Mouse (Mus musculus): ENCODE measurements around the gene Acoxl. TPM values are rescaled to one million over a fixed set of nuclear protein-coding genes. Genes with fewer than 3 reads are reported as not detected.

Gene Acoxl
- total and polyA plus RNA-seq, 3 experiments = 0.14 TPM; not detected in 2

DNA sequence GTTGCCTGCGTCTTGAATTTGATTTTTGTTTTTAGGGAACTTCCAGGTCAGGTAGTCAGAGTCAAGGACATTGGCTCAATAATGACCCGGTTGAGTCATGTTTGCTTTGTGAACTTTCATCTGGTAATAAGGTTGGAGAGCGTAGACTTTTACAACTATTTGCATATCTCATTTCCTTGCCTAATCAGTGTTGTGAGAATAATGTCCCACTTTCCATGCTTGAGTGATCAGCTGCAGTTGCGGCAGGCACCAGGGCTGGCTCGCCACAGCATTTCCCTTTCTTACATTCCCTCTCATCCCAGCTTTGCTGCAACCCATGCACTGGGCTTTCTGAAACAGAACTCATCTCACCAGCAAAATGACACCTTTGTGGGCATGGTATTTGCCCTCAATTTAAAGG lies 59.0 kb downstream of the Acoxl start:
- WGBS = 54% methylated on average over 5 of the region's 5 CpGs
- Histone ChIP-seq H3K27ac (no peak overlapping the region), H3K4me1 (ENCODE audit: control insufficient read depth, insufficient read depth, low read length) (no peaks in the 10 kb centered on the region), H3K4me3 (no peak overlapping the region), H3K79me2 (replicated peaks; ENCODE audit: control insufficient read depth, insufficient read depth, low read length) (no peaks in the 10 kb centered on the region), H3K36me3 (ENCODE audit: control insufficient read depth, insufficient read depth, low read length) (no peaks in the 10 kb centered on the region), H3K9ac (ENCODE audit: low read depth, low read length) (no peak overlapping the region), H3K27me3 (ENCODE audit: control insufficient read depth, insufficient read depth, low read length) (no peaks in the 10 kb centered on the region)
- TF ChIP-seq POLR2A (IDR thresholded peaks at IDR 0.05; ENCODE audit: insufficient read depth, low read depth, low read length) (no peak), EP300 (IDR thresholded peaks at IDR 0.05; ENCODE audit: insufficient read depth, low read depth, low read length) (no peak), CTCF (IDR thresholded peaks at IDR 0.05) (no peak)
- DNase-seq = no peak
- intact Hi-C loops (cut with DNase I) = no loop called here

DNA sequence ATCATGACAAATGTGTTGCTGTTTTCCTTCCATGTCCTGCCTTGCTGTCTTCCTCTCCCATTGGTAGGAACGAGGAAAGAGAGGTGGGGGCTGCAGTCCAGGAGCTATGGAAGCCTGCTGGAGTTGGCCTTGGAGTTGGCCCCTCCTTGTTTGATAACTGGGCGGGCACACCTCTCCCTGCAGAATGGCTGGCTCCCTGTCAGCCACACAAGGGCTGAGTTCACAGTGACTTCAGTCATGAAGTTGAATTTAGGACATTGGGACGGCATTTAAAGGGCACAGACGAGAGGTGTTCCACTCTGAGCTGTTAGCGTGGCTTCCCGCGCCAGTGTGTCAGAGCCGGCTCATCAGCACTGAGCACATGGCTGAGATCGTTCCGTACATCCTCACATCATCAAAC lies 66.2 kb downstream of the Acoxl start:
- H3K4me1 ChIP-seq (ENCODE audit: control insufficient read depth, insufficient read depth, low read length) = no peaks in the 10 kb centered on the region
- no peak overlapping the region for H3K9ac ChIP-seq (ENCODE audit: low read depth, low read length)
- WGBS = 60% methylated on average over 10 of the region's 10 CpGs
- TF ChIP-seq CTCF (IDR thresholded peaks at IDR 0.05) = no peak
- no peak for TF ChIP-seq POLR2A (IDR thresholded peaks at IDR 0.05; ENCODE audit: insufficient read depth, low read depth, low read length)
- no peak for TF ChIP-seq EP300 (IDR thresholded peaks at IDR 0.05; ENCODE audit: insufficient read depth, low read depth, low read length)
- no peaks in the 10 kb centered on the region for H3K36me3 ChIP-seq (ENCODE audit: control insufficient read depth, insufficient read depth, low read length)
- H3K79me2 ChIP-seq (replicated peaks; ENCODE audit: control insufficient read depth, insufficient read depth, low read length) = no peaks in the 10 kb centered on the region
- no peaks in the 10 kb centered on the region for H3K27me3 ChIP-seq (ENCODE audit: control insufficient read depth, insufficient read depth, low read length)
- no peak for DNase-seq
- no peak overlapping the region for H3K27ac ChIP-seq
- H3K4me3 ChIP-seq = no peak overlapping the region
- intact Hi-C loops (cut with DNase I) = no loop called here

GRCm38 (mm10) chr2:127906973-127907678 lies 68.5 kb downstream of the Acoxl start:
- no peaks in the 10 kb centered on the region for H3K79me2 ChIP-seq (replicated peaks; ENCODE audit: control insufficient read depth, insufficient read depth, low read length)
- H3K27me3 ChIP-seq (ENCODE audit: control insufficient read depth, insufficient read depth, low read length) = no peaks in the 10 kb centered on the region

GRCm38 (mm10) chr2:127907679-127908042 lies 69.0 kb downstream of the Acoxl start:
- TF ChIP-seq POLR2A (IDR thresholded peaks at IDR 0.05; ENCODE audit: insufficient read depth, low read depth, low read length) = no peak
- TF ChIP-seq EP300 (IDR thresholded peaks at IDR 0.05; ENCODE audit: insufficient read depth, low read depth, low read length) = no peak
- TF ChIP-seq CTCF (IDR thresholded peaks at IDR 0.05) = no peak
- intact Hi-C loops (cut with DNase I) = no loop called here
- 90% methylated on average over 1 of the region's 1 CpGs for WGBS

More at GRCm38 (mm10) chr2:127906973-127907678, 68.5 kb downstream of the Acoxl start:
- no peak overlapping the region for H3K9ac ChIP-seq (ENCODE audit: low read depth, low read length)
- 78% methylated on average over 6 of the region's 6 CpGs for WGBS
- no peak for DNase-seq
- no peak for TF ChIP-seq CTCF (IDR thresholded peaks at IDR 0.05)
- no peak for TF ChIP-seq EP300 (IDR thresholded peaks at IDR 0.05; ENCODE audit: insufficient read depth, low read depth, low read length)
- H3K4me3 ChIP-seq = no peak overlapping the region
- H3K4me1 ChIP-seq (ENCODE audit: control insufficient read depth, insufficient read depth, low read length) = no peaks in the 10 kb centered on the region
- no peaks in the 10 kb centered on the region for H3K36me3 ChIP-seq (ENCODE audit: control insufficient read depth, insufficient read depth, low read length)
- intact Hi-C loops (cut with DNase I) = no loop called here
- no peak overlapping the region for H3K27ac ChIP-seq

GRCm38 (mm10) chr2:127908881-127909280 lies 70.2 kb downstream of the Acoxl start:
- Histone ChIP-seq H3K4me3 (no peak overlapping the region), H3K79me2 (replicated peaks; ENCODE audit: control insufficient read depth, insufficient read depth, low read length) (no peaks in the 10 kb centered on the region), H3K4me1 (ENCODE audit: control insufficient read depth, insufficient read depth, low read length) (no peaks in the 10 kb centered on the region), H3K36me3 (ENCODE audit: control insufficient read depth, insufficient read depth, low read length) (no peaks in the 10 kb centered on the region), H3K27me3 (ENCODE audit: control insufficient read depth, insufficient read depth, low read length) (no peaks in the 10 kb centered on the region), H3K9ac (ENCODE audit: low read depth, low read length) (no peak overlapping the region), H3K27ac (no peak overlapping the region)
- WGBS = 34% methylated on average over 7 of the region's 7 CpGs
- no peak for DNase-seq
- intact Hi-C loops (cut with DNase I) = no loop called here
- TF ChIP-seq POLR2A (IDR thresholded peaks at IDR 0.05; ENCODE audit: insufficient read depth, low read depth, low read length) = no peak
- TF ChIP-seq EP300 (IDR thresholded peaks at IDR 0.05; ENCODE audit: insufficient read depth, low read depth, low read length) = no peak

More at GRCm38 (mm10) chr2:127907679-127908042, 69.0 kb downstream of the Acoxl start:
- H3K36me3 ChIP-seq (ENCODE audit: control insufficient read depth, insufficient read depth, low read length) = no peaks in the 10 kb centered on the region
- no peaks in the 10 kb centered on the region for H3K4me1 ChIP-seq (ENCODE audit: control insufficient read depth, insufficient read depth, low read length)
- no peak for DNase-seq
- no peak overlapping the region for H3K4me3 ChIP-seq
- H3K27me3 ChIP-seq (ENCODE audit: control insufficient read depth, insufficient read depth, low read length) = no peaks in the 10 kb centered on the region
- H3K9ac ChIP-seq (ENCODE audit: low read depth, low read length) = no peak overlapping the region
- no peak overlapping the region for H3K27ac ChIP-seq
- no peaks in the 10 kb centered on the region for H3K79me2 ChIP-seq (replicated peaks; ENCODE audit: control insufficient read depth, insufficient read depth, low read length)

DNA sequence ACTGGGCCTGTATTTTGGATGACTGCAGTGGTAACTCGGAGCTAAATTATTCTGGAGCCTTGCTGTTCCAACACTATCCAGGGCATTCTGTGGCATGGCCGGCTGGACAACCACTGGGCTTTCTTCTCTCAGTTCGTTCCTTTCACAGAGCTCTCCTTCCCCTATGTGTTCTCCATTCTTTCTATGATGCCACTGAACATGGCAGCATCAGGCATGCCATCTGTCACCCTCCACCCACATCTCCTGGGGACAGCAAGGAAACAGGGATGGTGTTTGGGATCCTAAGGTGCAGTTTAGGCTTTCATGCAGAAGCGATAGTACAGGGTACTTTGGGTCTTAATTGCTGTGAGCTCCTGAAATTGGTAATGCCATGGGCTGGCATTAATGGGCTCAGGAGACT lies 71.1 kb downstream of the Acoxl start:
- Histone ChIP-seq H3K36me3 (ENCODE audit: control insufficient read depth, insufficient read depth, low read length) (no peaks in the 10 kb centered on the region), H3K27me3 (ENCODE audit: control insufficient read depth, insufficient read depth, low read length) (no peaks in the 10 kb centered on the region), H3K79me2 (replicated peaks; ENCODE audit: control insufficient read depth, insufficient read depth, low read length) (no peaks in the 10 kb centered on the region), H3K4me3 (no peak overlapping the region), H3K9ac (ENCODE audit: low read depth, low read length) (no peak overlapping the region), H3K4me1 (ENCODE audit: control insufficient read depth, insufficient read depth, low read length) (no peaks in the 10 kb centered on the region), H3K27ac (no peak overlapping the region)
- TF ChIP-seq CTCF (IDR thresholded peaks at IDR 0.05) (no peak), EP300 (IDR thresholded peaks at IDR 0.05; ENCODE audit: insufficient read depth, low read depth, low read length) (no peak), POLR2A (IDR thresholded peaks at IDR 0.05; ENCODE audit: insufficient read depth, low read depth, low read length) (no peak)
- no peak for DNase-seq
- intact Hi-C loops (cut with DNase I) = no loop called here
- 96% methylated on average over 4 of the region's 4 CpGs for WGBS

Measured in heart, adult 2 months (tissue).